Mouse (Mus musculus): Measurements from ENCODE around the gene Abca1. TPM values are rescaled to one million over a fixed set of nuclear protein-coding genes. Genes with fewer than 3 reads are reported as not detected.

The Abca1 gene
- total and polyA plus RNA-seq, 3 experiments, result 8.4 to 9.0 TPM; not detected in 1

GRCm38 (mm10) chr4:53177696-53178095 is 18.0 kb upstream of the Abca1 start:
- Histone ChIP-seq H3K27me3 (ENCODE audit: control insufficient read depth in 1 of 2, insufficient read depth in 2 of 2, low read length in 2 of 2) (no peaks in the 10 kb centered on the region), H3K4me1 (ENCODE audit: control insufficient read depth in 1 of 2, insufficient read depth in 2 of 2, low read length in 2 of 2) (peaks cover 5 to 9% of the 10 kb centered on the region in 2 experiments; a peak in 3 of 4 replicates), H3K9me3 (replicated peaks; ENCODE audit: insufficient read depth, low read length) (no peaks in the 10 kb centered on the region), H3K4me3 (ENCODE audit: control insufficient read depth in 1 of 2, insufficient read depth in 1 of 2, low read depth in 2 of 2, low read length in 2 of 2) (no peak overlapping the region), H3K79me2 (ENCODE audit: control insufficient read depth, insufficient read depth, low read length, poor library complexity) (no peaks in the 10 kb centered on the region), H3K36me3 (ENCODE audit: control insufficient read depth in 1 of 2, insufficient read depth in 2 of 2, low read length in 2 of 2) (peaks cover 0 to 4% of the 10 kb centered on the region in 2 experiments; a peak in 1 of 4 replicates), H3K27ac (ENCODE audit: control insufficient read depth, low read depth, low read length) (no peak overlapping the region), H3K9ac (ENCODE audit: control insufficient read depth, low read depth, low read length, poor library complexity, severe bottlenecking) (no peak overlapping the region)
- TF ChIP-seq MAZ (IDR thresholded peaks at IDR 0.05; ENCODE audit: low read depth, low read length) (no peak), SIN3A (IDR thresholded peaks at IDR 0.05; ENCODE audit: low read length) (no peak)
- no peak for DNase-seq (ENCODE audit: low read depth, low spot score)

- Histone ChIP-seq H3K4me1 (ENCODE audit: control insufficient read depth in 1 of 2, insufficient read depth in 2 of 2, low read length in 2 of 2) (peaks cover 6 to 9% of the 10 kb centered on the region in 2 experiments), H3K27ac (ENCODE audit: control insufficient read depth, low read depth, low read length) (no peak overlapping the region), H3K9ac (ENCODE audit: control insufficient read depth, low read depth, low read length, poor library complexity, severe bottlenecking) (no peak overlapping the region), H3K4me3 (ENCODE audit: control insufficient read depth in 1 of 2, insufficient read depth in 1 of 2, low read depth in 2 of 2, low read length in 2 of 2) (no peak overlapping the region), H3K36me3 (ENCODE audit: control insufficient read depth in 1 of 2, insufficient read depth in 2 of 2, low read length in 2 of 2) (peaks cover 0 to 4% of the 10 kb centered on the region in 2 experiments; a peak in 1 of 4 replicates), H3K27me3 (ENCODE audit: control insufficient read depth in 1 of 2, insufficient read depth in 2 of 2, low read length in 2 of 2) (no peaks in the 10 kb centered on the region), H3K9me3 (replicated peaks; ENCODE audit: insufficient read depth, low read length) (no peaks in the 10 kb centered on the region), H3K79me2 (ENCODE audit: control insufficient read depth, insufficient read depth, low read length, poor library complexity) (no peaks in the 10 kb centered on the region)
- TF ChIP-seq GABPA (IDR thresholded peaks at IDR 0.05; ENCODE audit: low read depth, low read length) (no peak), MAFK (IDR thresholded peaks at IDR 0.05; ENCODE audit: borderline replicate concordance, low read depth, low read length) (no peak), SMC3 (IDR thresholded peaks at IDR 0.05; ENCODE audit: low read depth, low read length) (no peak), KAT2A (conservative IDR thresholded peaks at IDR 0.05; ENCODE audit: low read depth, low read length) (no peak), POLR2AphosphoS2 (IDR thresholded peaks at IDR 0.05; ENCODE audit: low read length) (no peak), MYB (IDR thresholded peaks at IDR 0.05; ENCODE audit: low read depth, low read length) (no peak), RAD21 (IDR thresholded peaks at IDR 0.05; ENCODE audit: low read depth, low read length) (no peak), TCF12 (IDR thresholded peaks at IDR 0.05; ENCODE audit: low read depth, low read length) (no peak), MXI1 (IDR thresholded peaks at IDR 0.05; ENCODE audit: low read depth, low read length) (no peak), NRF1 (IDR thresholded peaks at IDR 0.05; ENCODE audit: insufficient read depth, low read depth, low read length, poor library complexity, severe bottlenecking) (no peak), SIN3A (IDR thresholded peaks at IDR 0.05; ENCODE audit: low read length) (no peak), ELF1 (IDR thresholded peaks at IDR 0.05; ENCODE audit: low read depth, low read length) (no peak), MYC (IDR thresholded peaks at IDR 0.05; ENCODE audit: low read depth, low read length) (no peak)
- no peak for DNase-seq (ENCODE audit: low read depth, low spot score)
Observed at GRCm38 (mm10) chr4:53174906-53175305, 15.2 kb upstream of the Abca1 start.

- H3K27ac ChIP-seq (ENCODE audit: control insufficient read depth, low read depth, low read length), result no peak overlapping the region
- TF ChIP-seq GABPA (IDR thresholded peaks at IDR 0.05; ENCODE audit: low read depth, low read length) (no peak), TBP (IDR thresholded peaks at IDR 0.05; ENCODE audit: low read depth, low read length) (no peak), POLR2AphosphoS5 (IDR thresholded peaks at IDR 0.05; ENCODE audit: borderline replicate concordance, low read depth, low read length) (no peak), E2F4 (IDR thresholded peaks at IDR 0.05; ENCODE audit: borderline replicate concordance, low read depth, low read length) (no peak)
- no peaks in the 10 kb centered on the region for H3K9me3 ChIP-seq (replicated peaks; ENCODE audit: insufficient read depth, low read length)
- peaks cover 0 to 2% of the 10 kb centered on the region in 2 experiments; a peak in 1 of 4 replicates for H3K36me3 ChIP-seq (ENCODE audit: control insufficient read depth in 1 of 2, insufficient read depth in 2 of 2, low read length in 2 of 2)
- H3K4me3 ChIP-seq (ENCODE audit: control insufficient read depth in 1 of 2, insufficient read depth in 1 of 2, low read depth in 2 of 2, low read length in 2 of 2), result no peak overlapping the region
- H3K4me1 ChIP-seq (ENCODE audit: control insufficient read depth in 1 of 2, insufficient read depth in 2 of 2, low read length in 2 of 2), result peaks cover under 1 to 5% of the 10 kb centered on the region in 2 experiments; a peak in 3 of 4 replicates
- peak; percentile 32 for DNase-seq (ENCODE audit: low read depth, low spot score)
- H3K79me2 ChIP-seq (ENCODE audit: control insufficient read depth, insufficient read depth, low read length, poor library complexity), result no peaks in the 10 kb centered on the region
- no peak overlapping the region for H3K9ac ChIP-seq (ENCODE audit: control insufficient read depth, low read depth, low read length, poor library complexity, severe bottlenecking)
- H3K27me3 ChIP-seq (ENCODE audit: control insufficient read depth in 1 of 2, insufficient read depth in 2 of 2, low read length in 2 of 2), result no peaks in the 10 kb centered on the region; a peak in 1 of 4 replicates
Observed at GRCm38 (mm10) chr4:53170403-53170802, 10.7 kb upstream of the Abca1 start.

Data from MEL (cell line).